Mouse (Mus musculus): ENCODE measurements at regions not wholly inside any gene's neighbourhood (a gene's known extent, or its start where the extent isn't known, plus 50 kb on each side); places are given as distances from the start of the nearest gene placed in this dataset.

DNA sequence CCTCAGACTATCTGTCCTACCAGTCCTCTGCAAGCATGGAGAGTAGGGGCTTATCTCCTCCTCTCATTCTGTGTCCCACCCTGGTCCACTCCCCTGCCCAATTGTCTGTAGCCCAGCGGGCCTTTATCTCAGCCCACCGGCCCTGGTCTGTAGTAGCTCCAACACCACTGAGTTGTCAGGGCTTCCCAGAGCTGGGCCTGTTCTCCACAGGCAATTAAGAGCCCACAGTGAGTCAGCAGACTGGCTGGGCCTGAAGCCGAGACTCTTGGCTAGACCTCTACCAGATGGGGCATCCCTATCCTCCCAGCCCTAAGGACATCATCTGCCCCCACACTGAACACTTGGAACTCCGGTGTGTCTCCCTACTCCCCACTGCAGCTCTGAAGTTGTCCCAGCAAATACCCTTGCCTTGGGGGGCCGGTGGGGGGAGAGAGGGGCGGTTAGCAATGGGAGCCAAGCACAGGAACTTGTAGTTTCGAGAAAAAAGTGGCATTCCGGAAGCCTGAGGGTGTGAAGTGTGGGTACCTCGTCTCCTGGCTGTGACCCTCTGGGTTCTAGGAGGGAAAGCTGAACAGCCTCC is 64.7 kb upstream of the Dlg1 start:
- no peak for DNase-seq (ENCODE audit: low read depth)

DNA sequence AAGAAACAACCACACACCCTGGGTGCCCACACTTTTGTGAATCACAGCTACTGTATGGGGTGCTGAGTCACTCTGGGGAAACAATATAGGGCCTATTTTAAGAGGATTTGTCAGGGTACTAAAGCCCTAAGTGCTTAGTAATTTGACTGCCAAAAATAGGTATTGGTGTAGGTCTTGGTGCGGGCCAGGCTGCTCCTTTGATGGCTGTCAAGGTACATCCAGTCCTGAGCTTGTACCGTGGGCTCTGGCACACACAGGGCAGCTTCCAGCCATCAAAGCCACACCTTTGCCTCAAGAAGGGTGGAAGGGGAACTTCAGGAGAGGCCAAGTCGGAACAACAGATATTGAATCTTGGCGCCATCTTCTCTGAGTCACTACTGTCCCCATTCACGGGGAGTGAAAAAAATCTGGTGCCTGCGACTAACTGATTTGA is 64.2 kb upstream of the Dlg1 start:
- no peak for DNase-seq (ENCODE audit: low read depth)

DNA sequence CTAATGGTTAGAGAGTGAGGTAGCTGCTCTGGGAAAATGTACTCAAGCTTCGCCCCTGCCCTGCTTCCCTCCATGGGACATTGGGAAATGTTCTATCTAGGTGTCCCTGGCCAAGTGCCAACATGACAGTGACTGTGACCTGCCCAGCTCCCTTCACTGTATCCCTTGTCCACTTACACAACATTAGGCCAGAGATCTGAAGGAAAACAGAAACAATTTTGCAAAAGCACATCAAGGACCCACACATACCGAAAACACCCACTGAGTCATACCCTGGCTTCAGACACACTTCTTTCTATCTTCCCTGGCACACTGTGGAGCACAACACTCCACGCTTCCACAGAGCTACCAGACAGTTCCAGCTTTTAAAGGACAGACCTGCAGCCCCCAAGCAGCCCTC is 62.0 kb upstream of the Dlg1 start:
- no peak for DNase-seq (ENCODE audit: low read depth)

DNA sequence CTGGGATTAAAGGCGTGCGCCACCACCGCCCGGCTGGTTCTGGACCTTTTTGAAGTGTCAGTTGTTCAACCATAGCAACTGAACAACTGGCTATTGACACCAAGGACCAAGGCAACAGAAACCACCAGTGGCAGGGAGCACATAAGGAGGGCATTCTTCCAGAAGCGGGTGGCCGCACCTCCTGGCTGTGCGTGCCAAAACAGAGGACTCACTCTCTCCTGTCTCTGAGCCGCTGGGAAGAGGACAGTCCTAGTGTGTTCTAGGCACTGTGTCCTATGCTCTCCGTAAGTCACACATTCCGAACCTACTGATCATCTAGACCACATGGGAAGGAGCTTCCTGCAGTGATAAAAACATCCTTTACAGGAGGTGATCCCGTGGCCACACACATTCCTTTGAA is 60.1 kb upstream of the Dlg1 start:
- DNase-seq (ENCODE audit: low read depth): no peak

DNA sequence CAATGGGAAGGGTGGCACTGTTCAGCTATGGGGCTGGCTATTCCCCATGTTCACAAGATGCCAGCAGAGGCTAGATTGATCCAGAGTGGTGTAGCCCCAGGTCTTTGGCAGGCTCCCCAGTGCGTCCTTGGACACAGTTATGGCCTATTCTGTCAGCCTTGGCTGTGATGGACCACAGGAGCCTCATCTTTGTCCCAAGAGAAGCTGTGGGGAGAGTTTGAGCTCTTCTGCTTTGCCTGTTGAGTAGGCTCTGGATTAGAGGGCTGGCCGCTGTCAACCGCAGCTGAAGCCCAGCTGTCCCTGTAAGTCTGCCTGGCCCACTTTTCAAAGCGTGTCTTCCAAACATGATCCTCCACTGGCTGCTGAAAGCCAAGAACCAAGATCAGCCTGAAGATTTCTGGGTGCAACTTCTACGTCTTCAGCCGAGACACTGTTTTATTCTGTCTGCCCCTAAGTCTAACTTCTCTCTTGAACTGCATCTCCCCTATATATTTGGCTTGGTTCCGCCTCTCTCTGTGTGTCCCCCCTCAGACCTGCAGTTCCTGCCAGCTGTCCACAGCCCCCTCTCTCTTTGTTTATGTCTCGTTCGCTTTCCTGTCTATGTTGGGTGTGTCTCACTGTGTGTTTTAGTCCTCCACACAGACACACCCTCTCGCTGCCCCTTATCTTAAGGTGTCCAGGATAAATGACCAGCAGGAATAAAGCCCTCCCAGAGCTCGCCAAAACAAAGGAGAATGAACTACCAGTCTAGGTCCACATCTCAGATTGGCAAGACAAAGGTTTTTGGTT is 56.7 kb upstream of the Dlg1 start:
- DNase-seq (ENCODE audit: low read depth): no peak

DNA sequence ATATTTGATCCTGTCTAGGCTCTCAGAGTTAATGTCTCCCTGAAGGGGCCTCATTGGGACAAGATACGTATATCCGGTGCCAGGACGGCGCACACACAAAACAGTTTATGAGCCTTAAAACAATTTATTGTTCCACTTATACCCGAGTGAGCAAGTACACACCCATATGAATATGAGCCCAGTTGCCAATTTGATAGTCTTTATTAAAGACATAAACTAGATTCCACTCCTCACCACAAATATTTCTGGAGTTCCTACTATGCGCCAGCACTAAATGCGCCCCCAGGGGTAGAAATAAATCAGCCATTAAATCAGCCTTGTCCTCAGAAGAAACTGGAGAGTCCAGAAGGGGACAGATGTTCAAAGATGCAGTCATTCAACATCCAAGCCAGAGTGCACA is 54.3 kb upstream of the Dlg1 start:
- DNase-seq (ENCODE audit: low read depth): no peak

DNA sequence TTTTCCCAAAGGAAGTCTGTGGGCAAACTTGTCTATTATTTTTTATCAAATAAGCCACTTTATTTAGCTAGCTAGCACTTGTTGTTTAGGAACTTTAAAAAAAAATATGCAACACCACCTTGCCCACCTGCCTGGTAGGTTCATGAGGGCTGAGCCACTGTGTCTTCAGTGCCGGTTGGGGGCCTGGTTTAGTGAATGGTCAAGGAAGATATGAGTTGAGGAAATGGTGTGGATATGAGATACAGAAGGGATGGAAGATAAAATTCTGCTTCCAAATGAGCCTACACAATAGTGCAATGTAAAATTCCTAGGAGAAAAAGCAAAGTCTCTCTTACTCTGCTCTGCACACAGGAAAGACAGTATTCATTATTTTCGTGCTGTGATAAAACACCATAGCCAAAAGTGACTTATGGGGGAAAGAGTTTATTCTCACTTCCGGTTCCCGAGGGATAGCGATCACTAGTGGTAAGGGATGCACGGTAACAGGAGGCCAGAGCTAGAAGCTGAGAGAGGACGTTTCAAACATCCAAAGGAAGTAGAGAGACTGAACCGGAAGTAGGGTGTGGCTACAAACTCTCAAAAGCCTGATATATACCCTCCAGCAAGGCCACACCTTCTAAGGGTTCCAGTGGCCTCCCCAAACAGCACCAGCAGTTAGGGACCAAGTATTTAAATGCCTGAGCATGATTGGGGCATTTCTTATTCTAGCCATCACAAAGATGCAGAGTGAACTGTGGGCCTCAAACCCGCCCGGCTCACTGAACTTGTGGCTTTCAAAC is 53.7 kb upstream of the Dlg1 start:
- DNase-seq (ENCODE audit: low read depth): peak; percentile 15

Data from induced T-regulatory cell, adult 2 months (primary cell).